Mouse (Mus musculus) heart, adult 2 months (tissue): ENCODE results near the gene Snai3. TPM values are rescaled to one million over a fixed set of nuclear protein-coding genes. Genes with fewer than 3 reads are reported as not detected.

Source experiments
- DNase-seq, 2 experiments: peaks; one replicate each; pipeline ENCODE4 v3.0.0; 2021
- H3K27ac ChIP-seq: fragments of 200-600 bp; 2 replicates; pipeline ENCODE4 v1.8.1; 2022
- H3K27me3 ChIP-seq: fragments of 200-500 bp; 2 replicates; pipeline ENCODE4 v1.6.1; 2012; ENCODE audit warnings: mild to moderate bottlenecking, low read length, inconsistent platforms, mixed read lengths; ENCODE audit not compliant: control insufficient read depth, insufficient read depth
- H3K36me3 ChIP-seq: fragments of 200-500 bp; 2 replicates; pipeline ENCODE4 v1.6.1; 2012; ENCODE audit warnings: low read length, inconsistent platforms; ENCODE audit not compliant: control insufficient read depth, insufficient read depth
- H3K4me1 ChIP-seq: fragments of 200-500 bp; 2 replicates; pipeline ENCODE4 v1.6.1; 2011; ENCODE audit warnings: low read length; ENCODE audit not compliant: control insufficient read depth, insufficient read depth
- H3K4me3 ChIP-seq: fragments of 200-600 bp; 2 replicates; pipeline ENCODE4 v1.8.1; 2022
- H3K79me2 ChIP-seq: fragments of 200-500 bp; replicated peaks from 2 replicates; pipeline ENCODE4 v1.6.1; 2012; ENCODE audit warnings: mild to moderate bottlenecking, inconsistent platforms, low read length, moderate library complexity, mixed read lengths; ENCODE audit not compliant: control insufficient read depth, insufficient read depth
- H3K9ac ChIP-seq: fragments of 200-500 bp; 2 replicates; pipeline ENCODE4 v1.6.1; 2012; ENCODE audit warnings: low read depth, mild to moderate bottlenecking, control low read depth, inconsistent platforms, low read length, mixed read lengths
- CTCF ChIP-seq: fragments of 200-600 bp; IDR thresholded peaks from 2 replicates; pipeline ENCODE4 v1.8.1; 2022; ENCODE audit warnings: antibody characterized with exemption, mild to moderate bottlenecking, moderate library complexity
- EP300 ChIP-seq: fragments of 200-500 bp; IDR thresholded peaks from 2 replicates; pipeline ENCODE4 v1.6.1; 2011; ENCODE audit warnings: low read depth, low read length, control low read depth; ENCODE audit not compliant: insufficient read depth
- POLR2A ChIP-seq: fragments of 200-500 bp; IDR thresholded peaks from 2 replicates; pipeline ENCODE4 v1.6.1; 2011; ENCODE audit warnings: mild to moderate bottlenecking, low read depth, low read length, control low read depth; ENCODE audit not compliant: insufficient read depth
- WGBS: fragments of 180-500 bp; shearing (Covaris S2); methylation state at CpG from one replicate; pipeline ENCODE4 v1.1.7; 2018; 5-methylcytosine and 5-hydroxymethylcytosine counted together
- intact Hi-C: fragments of 180-260 bp; cut with DNase I; formaldehyde crosslinking; loops from one replicate; pipeline ENCODE4 v1.15.1; 2025
- polyA plus RNA-seq: library from polyadenylated mRNA; depleted of rRNA; stranded (reverse); fragments of >200 nt; gene quantifications from 2 replicates; pipeline ENCODE4 v1.2.3, GENCODE M21; 2012
- total RNA-seq, 2 experiments: library from RNA; stranded (reverse); gene quantifications; 2 replicates each; pipeline ENCODE4 v1.2.3; 2021

Snai3 gene
- total and polyA plus RNA-seq, 3 experiments, result 1.6 to 8.2 (median 8.1) TPM

- H3K27ac ChIP-seq, result no peak overlapping the region; the same call in 1 of the 2 replicates
- no peak for TF ChIP-seq CTCF
- no peak for TF ChIP-seq EP300
- no peak for TF ChIP-seq POLR2A
- H3K4me1 ChIP-seq, result peaks cover 2% of the 10 kb centered on the region
- no peaks in the 10 kb centered on the region for H3K27me3 ChIP-seq
- DNase-seq, result no peak
- 86% methylated on average over 24 of the region's 24 CpGs for WGBS
- no peaks in the 10 kb centered on the region for H3K79me2 ChIP-seq
- intact Hi-C loops, result no loop called here
- H3K36me3 ChIP-seq, result no peaks in the 10 kb centered on the region
- no peak overlapping the region for H3K9ac ChIP-seq
- H3K4me3 ChIP-seq, result no peak overlapping the region
Measured at GRCm38 (mm10) chr8:122423217-122423616, 37.3 kb downstream of the Snai3 start.

GRCm38 (mm10) chr8:122421376-122422070, 39.0 kb downstream of the Snai3 start, which contains the start of gene Il17c:
Gene Il17c (plus strand): TSS chr8:122422020.
- Histone ChIP-seq H3K4me1 (peaks cover 2% of the 10 kb centered on the region), H3K36me3 (no peaks in the 10 kb centered on the region), H3K79me2 (no peaks in the 10 kb centered on the region), H3K27me3 (no peaks in the 10 kb centered on the region), H3K9ac (no peak within 1 kb of the TSS), H3K4me3 (no peak within 1 kb of the TSS), H3K27ac (no peak within 1 kb of the TSS)
- 73% methylated on average over 14 of the region's 14 CpGs for WGBS
- DNase-seq, result no peak
- intact Hi-C loops, result no loop called here
- no peak for TF ChIP-seq CTCF
- TF ChIP-seq POLR2A, result no peak
- TF ChIP-seq EP300, result no peak

GRCm38 (mm10) chr8:122419881-122420555, 40.5 kb downstream of the Snai3 start:
- Histone ChIP-seq H3K9ac (no peak overlapping the region), H3K27ac (no peak overlapping the region), H3K27me3 (no peaks in the 10 kb centered on the region), H3K4me1 (peaks cover 2% of the 10 kb centered on the region), H3K79me2 (no peaks in the 10 kb centered on the region), H3K4me3 (no peak overlapping the region), H3K36me3 (no peaks in the 10 kb centered on the region)
- WGBS, result 49% methylated on average over 9 of the region's 9 CpGs
- no peak for DNase-seq
- TF ChIP-seq CTCF (no peak), EP300 (no peak), POLR2A (no peak)
- intact Hi-C loops, result no loop called here

GRCm38 (mm10) chr8:122415554-122415953, 45.0 kb downstream of the Snai3 start:
- 65% methylated on average over 6 of the region's 6 CpGs for WGBS
- Histone ChIP-seq H3K9ac (no peak overlapping the region), H3K79me2 (no peaks in the 10 kb centered on the region), H3K27ac (no peak overlapping the region), H3K36me3 (no peaks in the 10 kb centered on the region), H3K27me3 (no peaks in the 10 kb centered on the region), H3K4me1 (no peaks in the 10 kb centered on the region), H3K4me3 (no peak overlapping the region)
- DNase-seq, result no peak
- intact Hi-C loops, result no loop called here
- TF ChIP-seq EP300 (no peak), POLR2A (no peak), CTCF (no peak)

- no peaks in the 10 kb centered on the region for H3K36me3 ChIP-seq
- H3K4me1 ChIP-seq, result no peaks in the 10 kb centered on the region
- H3K27ac ChIP-seq, result no peak overlapping the region
- 79% methylated on average over 9 of the region's 9 CpGs for WGBS
- H3K27me3 ChIP-seq, result no peaks in the 10 kb centered on the region
- no peak for DNase-seq
- intact Hi-C loops, result no loop called here
- no peak overlapping the region for H3K9ac ChIP-seq
- H3K4me3 ChIP-seq, result no peak overlapping the region
- TF ChIP-seq POLR2A (no peak), CTCF (no peak), EP300 (no peak)
- H3K79me2 ChIP-seq, result no peaks in the 10 kb centered on the region
Measured at GRCm38 (mm10) chr8:122414311-122414710, 46.2 kb downstream of the Snai3 start.

- no peaks in the 10 kb centered on the region for H3K36me3 ChIP-seq
- intact Hi-C loops, result no loop called here
- TF ChIP-seq CTCF, result no peak
- TF ChIP-seq POLR2A, result no peak
- no peak for TF ChIP-seq EP300
Measured at GRCm38 (mm10) chr8:122407678-122408077, 52.9 kb downstream of the Snai3 start.

More at GRCm38 (mm10) chr8:122407678-122408077, 52.9 kb downstream of the Snai3 start:
- no peaks in the 10 kb centered on the region for H3K79me2 ChIP-seq
- no peak overlapping the region for H3K4me3 ChIP-seq
- WGBS, result 83% methylated on average over 7 of the region's 7 CpGs
- DNase-seq, result no peak
- H3K27me3 ChIP-seq, result no peaks in the 10 kb centered on the region
- H3K4me1 ChIP-seq, result no peaks in the 10 kb centered on the region
- no peak overlapping the region for H3K9ac ChIP-seq
- H3K27ac ChIP-seq, result no peak overlapping the region
